Mouse (Mus musculus) erythroblast, embryonic 14.5 days (primary cell): ENCODE measurements around the gene Cct5. TPM values are rescaled to one million over a fixed set of nuclear protein-coding genes. Genes with fewer than 3 reads are reported as not detected.

ENCODE experiments used
- H3K27me3 ChIP-seq: 2 replicates; pipeline ENCODE4 v1.6.1; 2012; ENCODE audit warnings: inconsistent platforms; ENCODE audit not compliant: control insufficient read depth
- H3K36me3 ChIP-seq: 2 replicates; pipeline ENCODE4 v1.6.1; 2012; ENCODE audit warnings: mild to moderate bottlenecking, inconsistent platforms; ENCODE audit not compliant: control insufficient read depth
- H3K4me1 ChIP-seq: 2 replicates; pipeline ENCODE4 v1.6.1; 2012; ENCODE audit warnings: inconsistent platforms; ENCODE audit not compliant: control insufficient read depth
- H3K4me3 ChIP-seq: replicated peaks from 2 replicates; pipeline ENCODE3; 2012; ENCODE audit warnings: moderate library complexity, mild to moderate bottlenecking, inconsistent platforms
- H3K9me3 ChIP-seq: 2 replicates; pipeline ENCODE4 v1.6.1; 2012; ENCODE audit warnings: low read length, inconsistent platforms, mixed read lengths; ENCODE audit not compliant: control insufficient read depth
- GATA1 ChIP-seq: IDR thresholded peaks from 2 replicates; pipeline ENCODE4 v1.6.1; 2012; ENCODE audit warnings: low read length, inconsistent platforms, mixed read lengths
- TAL1 ChIP-seq: IDR thresholded peaks from 3 replicates; pipeline ENCODE4 v1.6.1; 2012; ENCODE audit warnings: low read length, inconsistent platforms, mixed read lengths
- polyA plus RNA-seq: library from polyadenylated mRNA; stranded (reverse); fragments of >175 nt; gene quantifications from 2 replicates; pipeline ENCODE4 v1.2.3, GENCODE M21; 2012

The Cct5 gene
- polyA plus RNA-seq, 1 experiment, result 2.6 TPM

- no peaks in the 10 kb centered on the region for H3K36me3 ChIP-seq
- H3K27me3 ChIP-seq, result no peaks in the 10 kb centered on the region
- H3K4me3 ChIP-seq, result no peak overlapping the region
- TF ChIP-seq TAL1 (no peak), GATA1 (no peak)
- H3K9me3 ChIP-seq, result no peaks in the 10 kb centered on the region
- peaks cover 24% of the 10 kb centered on the region for H3K4me1 ChIP-seq
Measured at GRCm38 (mm10) chr15:31571906-31572722, 29.5 kb downstream of the Cct5 start.

- peaks cover 24% of the 10 kb centered on the region for H3K4me1 ChIP-seq
- no peaks in the 10 kb centered on the region for H3K27me3 ChIP-seq
- TF ChIP-seq GATA1 (no peak), TAL1 (no peak)
- no peak overlapping the region for H3K4me3 ChIP-seq
- H3K9me3 ChIP-seq, result no peaks in the 10 kb centered on the region
- no peaks in the 10 kb centered on the region for H3K36me3 ChIP-seq
Measured at GRCm38 (mm10) chr15:31570959-31571358, 30.6 kb downstream of the Cct5 start.

GRCm38 (mm10) chr15:31569325-31570022 lies 32.1 kb downstream of the Cct5 start:
- Histone ChIP-seq H3K9me3 (no peaks in the 10 kb centered on the region), H3K4me3 (no peak overlapping the region), H3K36me3 (no peaks in the 10 kb centered on the region), H3K4me1 (peaks cover 22% of the 10 kb centered on the region), H3K27me3 (no peaks in the 10 kb centered on the region)
- TF ChIP-seq TAL1 (no peak), GATA1 (no peak)

- Histone ChIP-seq H3K27me3 (no peaks in the 10 kb centered on the region), H3K36me3 (no peaks in the 10 kb centered on the region), H3K4me1 (peaks cover 15% of the 10 kb centered on the region), H3K4me3 (no peak overlapping the region), H3K9me3 (no peaks in the 10 kb centered on the region)
- TF ChIP-seq GATA1, result no peak
Measured at GRCm38 (mm10) chr15:31568581-31568996, 33.0 kb downstream of the Cct5 start.

GRCm38 (mm10) chr15:31567431-31567830 lies 34.2 kb downstream of the Cct5 start:
- Histone ChIP-seq H3K4me1 (peaks cover 9% of the 10 kb centered on the region), H3K9me3 (no peaks in the 10 kb centered on the region), H3K4me3 (no peak overlapping the region), H3K36me3 (no peaks in the 10 kb centered on the region), H3K27me3 (no peaks in the 10 kb centered on the region)
- TF ChIP-seq GATA1 (no peak), TAL1 (no peak)

GRCm38 (mm10) chr15:31565786-31566185 lies 35.8 kb downstream of the Cct5 start:
- Histone ChIP-seq H3K4me3 (no peak overlapping the region), H3K27me3 (no peaks in the 10 kb centered on the region), H3K4me1 (peaks cover 7% of the 10 kb centered on the region), H3K9me3 (no peaks in the 10 kb centered on the region; the same call in 1 of the 2 replicates), H3K36me3 (no peaks in the 10 kb centered on the region)
- TF ChIP-seq GATA1 (no peak), TAL1 (no peak)

GRCm38 (mm10) chr15:31565184-31565583 lies 36.4 kb downstream of the Cct5 start, which contains the start of gene Cmbl:
Gene Cmbl (plus strand): TSS chr15:31565389.
- Histone ChIP-seq H3K4me1 (peaks cover 7% of the 10 kb centered on the region), H3K27me3 (no peaks in the 10 kb centered on the region), H3K36me3 (no peaks in the 10 kb centered on the region), H3K4me3 (no peak within 1 kb of the TSS), H3K9me3 (no peaks in the 10 kb centered on the region; the same call in 1 of the 2 replicates)
- TF ChIP-seq TAL1, result no peak
- TF ChIP-seq GATA1, result no peak

GRCm38 (mm10) chr15:31563577-31564546 lies 37.7 kb downstream of the Cct5 start:
- H3K27me3 ChIP-seq, result no peaks in the 10 kb centered on the region
- H3K36me3 ChIP-seq, result no peaks in the 10 kb centered on the region
- H3K9me3 ChIP-seq, result peaks cover 3% of the 10 kb centered on the region
- TF ChIP-seq GATA1, result no peak
- TF ChIP-seq TAL1, result no peak
- H3K4me1 ChIP-seq, result peaks cover 7% of the 10 kb centered on the region
- H3K4me3 ChIP-seq, result no peak overlapping the region

GRCm38 (mm10) chr15:31562847-31563246 lies 38.8 kb downstream of the Cct5 start:
- Histone ChIP-seq H3K4me1 (peaks cover 7% of the 10 kb centered on the region), H3K36me3 (no peaks in the 10 kb centered on the region), H3K27me3 (no peaks in the 10 kb centered on the region), H3K4me3 (no peak overlapping the region), H3K9me3 (peaks cover 3% of the 10 kb centered on the region)
- TF ChIP-seq TAL1 (no peak), GATA1 (no peak)
